Mouse (Mus musculus): ENCODE results near the gene Hand1. TPM values are rescaled to one million over a fixed set of nuclear protein-coding genes. Genes with fewer than 3 reads are reported as not detected.

Hand1 gene
- total RNA-seq, 1 experiment, result 6.5 TPM

GRCm38 (mm10) chr11:57833296-57833977 is 819 bp upstream of the Hand1 start:
- Histone ChIP-seq H3K9me3 (ENCODE audit: control insufficient read depth, insufficient read depth, low read depth, low read length) (no peaks in the 10 kb centered on the region), H3K36me3 (ENCODE audit: control insufficient read depth, insufficient read depth, low read length, poor library complexity, severe bottlenecking) (no peaks in the 10 kb centered on the region), H3K9ac (ENCODE audit: insufficient read depth, low read depth, low read length, poor library complexity, severe bottlenecking) (no peak overlapping the region), H3K27ac (ENCODE audit: insufficient read depth, low read depth, low read length, poor library complexity, severe bottlenecking) (no peak overlapping the region), H3K4me1 (ENCODE audit: control insufficient read depth in 2 of 2, insufficient read depth in 2 of 2, low read length in 2 of 2, poor library complexity in 1 of 2) (peaks cover 1 to 9% of the 10 kb centered on the region in 2 experiments; a peak in 2 of 4 replicates), H3K4me3 (ENCODE audit: insufficient read depth in 1 of 2, low read depth in 1 of 2, low read length in 2 of 2, poor library complexity in 1 of 2, severe bottlenecking in 1 of 2) (no peak overlapping the region)
- TF ChIP-seq CHD2 (IDR thresholded peaks at IDR 0.05; ENCODE audit: low read depth, low read length) (no peak), ZNF384 (IDR thresholded peaks at IDR 0.05; ENCODE audit: low read depth, low read length) (no peak), HCFC1 (IDR thresholded peaks at IDR 0.05; ENCODE audit: borderline replicate concordance, insufficient read depth, low read length) (no peak), ZC3H11A (IDR thresholded peaks at IDR 0.05; ENCODE audit: borderline replicate concordance, low read depth, low read length) (no peak), MAFK (IDR thresholded peaks at IDR 0.05; ENCODE audit: insufficient read depth, low read depth, low read length) (no peak)
- in situ Hi-C loops (cut with MboI; ENCODE audit: low sequenced_read_pairs in 2 of 2, unreplicated experiment in 2 of 2), result no loop called here
- DNase-seq (ENCODE audit: low read depth, low spot score), result no peak

GRCm38 (mm10) chr11:57831861-57832260 is 757 bp downstream of the Hand1 start:
- no peak for TF ChIP-seq MAFK (IDR thresholded peaks at IDR 0.05; ENCODE audit: insufficient read depth, low read depth, low read length)
- TF ChIP-seq ZC3H11A (IDR thresholded peaks at IDR 0.05; ENCODE audit: borderline replicate concordance, low read depth, low read length), result no peak
- no peak for TF ChIP-seq CHD2 (IDR thresholded peaks at IDR 0.05; ENCODE audit: low read depth, low read length)
- no peak for TF ChIP-seq HCFC1 (IDR thresholded peaks at IDR 0.05; ENCODE audit: borderline replicate concordance, insufficient read depth, low read length)
- H3K9ac ChIP-seq (ENCODE audit: insufficient read depth, low read depth, low read length, poor library complexity, severe bottlenecking), result no peak overlapping the region
- no peak for DNase-seq (ENCODE audit: low read depth, low spot score)
- peak overlapping the region; percentile 14 to 49; a peak in 3 of 4 replicates for H3K4me3 ChIP-seq (ENCODE audit: insufficient read depth in 1 of 2, low read depth in 1 of 2, low read length in 2 of 2, poor library complexity in 1 of 2, severe bottlenecking in 1 of 2)
- H3K36me3 ChIP-seq (ENCODE audit: control insufficient read depth, insufficient read depth, low read length, poor library complexity, severe bottlenecking), result no peaks in the 10 kb centered on the region
- in situ Hi-C loops (cut with MboI; ENCODE audit: low sequenced_read_pairs in 2 of 2, unreplicated experiment in 2 of 2), result no loop called here
- H3K4me1 ChIP-seq (ENCODE audit: control insufficient read depth in 2 of 2, insufficient read depth in 2 of 2, low read length in 2 of 2, poor library complexity in 1 of 2), result peaks cover 0 to 10% of the 10 kb centered on the region in 2 experiments; a peak in 2 of 4 replicates
- H3K27ac ChIP-seq (ENCODE audit: insufficient read depth, low read depth, low read length, poor library complexity, severe bottlenecking), result no peak overlapping the region
- no peaks in the 10 kb centered on the region for H3K9me3 ChIP-seq (ENCODE audit: control insufficient read depth, insufficient read depth, low read depth, low read length)

GRCm38 (mm10) chr11:57831281-57831781 is 1.3 kb downstream of the Hand1 start:
- Histone ChIP-seq H3K4me1 (ENCODE audit: control insufficient read depth in 2 of 2, insufficient read depth in 2 of 2, low read length in 2 of 2, poor library complexity in 1 of 2) (peaks cover 0 to 10% of the 10 kb centered on the region in 2 experiments; a peak in 2 of 4 replicates), H3K27ac (ENCODE audit: insufficient read depth, low read depth, low read length, poor library complexity, severe bottlenecking) (no peak overlapping the region), H3K9ac (ENCODE audit: insufficient read depth, low read depth, low read length, poor library complexity, severe bottlenecking) (no peak overlapping the region), H3K36me3 (ENCODE audit: control insufficient read depth, insufficient read depth, low read length, poor library complexity, severe bottlenecking) (no peaks in the 10 kb centered on the region), H3K9me3 (ENCODE audit: control insufficient read depth, insufficient read depth, low read depth, low read length) (no peaks in the 10 kb centered on the region), H3K4me3 (ENCODE audit: insufficient read depth in 1 of 2, low read depth in 1 of 2, low read length in 2 of 2, poor library complexity in 1 of 2, severe bottlenecking in 1 of 2) (peak overlapping the region; percentile 14 to 49; a peak in 3 of 4 replicates)
- no peak for TF ChIP-seq MAFK (IDR thresholded peaks at IDR 0.05; ENCODE audit: insufficient read depth, low read depth, low read length)
- TF ChIP-seq HCFC1 (IDR thresholded peaks at IDR 0.05; ENCODE audit: borderline replicate concordance, insufficient read depth, low read length), result no peak
- no peak for TF ChIP-seq CHD2 (IDR thresholded peaks at IDR 0.05; ENCODE audit: low read depth, low read length)
- no peak for TF ChIP-seq ZNF384 (IDR thresholded peaks at IDR 0.05; ENCODE audit: low read depth, low read length)
- TF ChIP-seq ZC3H11A (IDR thresholded peaks at IDR 0.05; ENCODE audit: borderline replicate concordance, low read depth, low read length), result no peak
- DNase-seq (ENCODE audit: low read depth, low spot score), result no peak
- in situ Hi-C loops (cut with MboI; ENCODE audit: low sequenced_read_pairs in 2 of 2, unreplicated experiment in 2 of 2), result no loop called here

GRCm38 (mm10) chr11:57829871-57830775 is 2.5 kb downstream of the Hand1 start:
- Histone ChIP-seq H3K9ac (ENCODE audit: insufficient read depth, low read depth, low read length, poor library complexity, severe bottlenecking) (no peak overlapping the region), H3K4me1 (ENCODE audit: control insufficient read depth in 2 of 2, insufficient read depth in 2 of 2, low read length in 2 of 2, poor library complexity in 1 of 2) (peaks cover 0 to 10% of the 10 kb centered on the region in 2 experiments; a peak in 2 of 4 replicates), H3K27ac (ENCODE audit: insufficient read depth, low read depth, low read length, poor library complexity, severe bottlenecking) (no peak overlapping the region), H3K9me3 (ENCODE audit: control insufficient read depth, insufficient read depth, low read depth, low read length) (no peaks in the 10 kb centered on the region), H3K36me3 (ENCODE audit: control insufficient read depth, insufficient read depth, low read length, poor library complexity, severe bottlenecking) (no peaks in the 10 kb centered on the region), H3K4me3 (ENCODE audit: insufficient read depth in 1 of 2, low read depth in 1 of 2, low read length in 2 of 2, poor library complexity in 1 of 2, severe bottlenecking in 1 of 2) (no peak overlapping the region)
- TF ChIP-seq MAFK (IDR thresholded peaks at IDR 0.05; ENCODE audit: insufficient read depth, low read depth, low read length) (0 out of 2 replicates have a peak, but pooled peaks have one; percentile 19), HCFC1 (IDR thresholded peaks at IDR 0.05; ENCODE audit: borderline replicate concordance, insufficient read depth, low read length) (no peak)
- no peak for DNase-seq (ENCODE audit: low read depth, low spot score)
- in situ Hi-C loops (cut with MboI; ENCODE audit: low sequenced_read_pairs in 2 of 2, unreplicated experiment in 2 of 2), result loop anchor here in 1 of 2 experiments (10.0 kb wide), 1 partner anchor 85 kb away; no protein-coding TSS in a partner anchor

Measured in ES-E14 (cell line).